Mouse (Mus musculus) monocyte, adult 59 days (primary cell): ENCODE data around the gene Zfp457. TPM values are rescaled to one million over a fixed set of nuclear protein-coding genes. Genes with fewer than 3 reads are reported as not detected.

Experiments used
- total RNA-seq, 2 experiments: library from RNA; stranded (reverse); gene quantifications; one replicate each; pipeline ENCODE4 v1.2.4; 2023

Zfp457 gene
- 1 to 10 TPM in 1 of 2 experiments, under 1 TPM in 1; 0.97 to 1.6 TPM for total RNA-seq

GRCm38 (mm10) chr13:67305822-67306672 is at the start of gene Zfp457:
Gene Zfp457 (minus strand): TSS chr13:67306485.

GRCm38 (mm10) chr13:67332019-67332724 is 25.9 kb upstream of the Zfp457 start, which contains the start of gene Zfp595:
Gene Zfp595 (minus strand): TSS chr13:67332570.

GRCm38 (mm10) chr13:67278314-67278713 is 28.0 kb downstream of the Zfp457 start, which contains the start of gene Zfp458:
Gene Zfp458 (minus strand): TSS chr13:67278466.

Other genes with a start within 250 kb of the Zfp457 start
- 1 to 10 TPM; 2.2 to 2.9 TPM for gene Zfp712, start 245.3 kb downstream of the Zfp457 start, total RNA-seq
- under 1 TPM; 0.97 TPM for gene Zfp708, start 208.5 kb downstream of the Zfp457 start, total RNA-seq
- 1 to 10 TPM; 1.7 to 2.5 TPM for gene Gm28557, start 197.9 kb downstream of the Zfp457 start, total RNA-seq
- under 1 TPM; 0.26 to 0.43 TPM for gene Rslcan18, start 190.2 kb downstream of the Zfp457 start, total RNA-seq
- 1 to 10 TPM; 2.2 to 4.6 TPM for gene Zfp759, start 184.8 kb downstream of the Zfp457 start, total RNA-seq
- gene Rsl1, start 133.3 kb downstream of the Zfp457 start, total RNA-seq = 1 to 10 TPM; 5.9 to 6.6 TPM
- gene Zfp455, start 112.0 kb downstream of the Zfp457 start, total RNA-seq = 1 to 10 TPM; 2.9 TPM
- 1 to 10 TPM; 1.5 to 2.1 TPM for gene Zfp458, start 28.0 kb downstream of the Zfp457 start, total RNA-seq
- 1 to 10 TPM; 4.9 to 9.0 TPM for gene Zfp595, start 26.1 kb upstream of the Zfp457 start, total RNA-seq
- gene Gm28044, start 54.1 kb upstream of the Zfp457 start, total RNA-seq = 1 to 10 TPM in 1 of 2 experiments, not detected in 1; 2.5 TPM
- gene Zfp953, start 54.1 kb upstream of the Zfp457 start, total RNA-seq = 1 to 10 TPM; 5.4 to 6.0 TPM
- gene Gm28041, start 69.2 kb upstream of the Zfp457 start, total RNA-seq = 1 to 10 TPM in 1 of 2 experiments, not detected in 1; 2.1 TPM
- 1 to 10 TPM; 4.8 to 6.1 TPM for gene Zfp456, start 69.3 kb upstream of the Zfp457 start, total RNA-seq
- 10 to 100 TPM in 1 of 2 experiments, 1 to 10 TPM in 1; 9.8 to 10.0 TPM for gene Zfp429, start 93.3 kb upstream of the Zfp457 start, total RNA-seq
- gene Zfp459, start 114.9 kb upstream of the Zfp457 start, total RNA-seq = under 1 TPM; 0.37 to 0.97 TPM
- gene Zfp874a, start 145.1 kb upstream of the Zfp457 start, total RNA-seq = 1 to 10 TPM; 4.8 to 7.2 TPM
- 10 to 100 TPM in 1 of 2 experiments, 1 to 10 TPM in 1; 8.6 to 12.8 TPM for gene Zfp874b, start 177.8 kb upstream of the Zfp457 start, total RNA-seq
- gene Zfp58, start 194.1 kb upstream of the Zfp457 start, total RNA-seq = 1 to 10 TPM; 5.3 to 7.2 TPM
- gene Gm26965, start 219.7 kb upstream of the Zfp457 start, total RNA-seq = 1 to 10 TPM in 1 of 2 experiments, not detected in 1; 2.2 TPM
- gene Zfp87, start 219.7 kb upstream of the Zfp457 start, total RNA-seq = 10 to 100 TPM; 15.1 to 20.6 TPM
- 1 to 10 TPM; 6.6 to 6.9 TPM for gene Zfp748, start 247.3 kb upstream of the Zfp457 start, total RNA-seq